Mouse (Mus musculus): ENCODE data around the gene Klk1b27.
"Not testable (repeated sequence)": the region's sequence is repeated elsewhere in the genome, so short reads cannot be mapped to it uniquely, and the experiment has no call there.

Gene Klk1b27

DNA sequence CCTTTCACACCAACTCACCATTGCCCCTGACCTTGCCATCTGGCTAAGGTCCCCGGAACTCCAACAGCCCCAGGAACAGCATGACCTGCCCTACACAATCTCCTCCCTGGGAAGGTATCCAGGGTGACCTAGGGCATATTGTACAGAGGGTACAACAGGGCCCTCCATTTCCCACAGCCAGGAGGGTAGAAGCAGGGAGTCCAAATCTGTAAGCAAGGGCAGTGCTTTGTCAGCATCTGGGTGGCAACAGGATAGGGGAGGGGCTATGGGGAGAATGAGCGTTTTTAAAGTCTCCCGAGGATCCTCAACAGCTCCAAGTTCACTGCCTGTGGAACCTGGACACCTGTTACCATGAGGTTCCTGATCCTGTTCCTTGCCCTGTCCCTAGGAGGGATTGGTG lies at the start of gene Klk1b27:
Gene Klk1b27 (plus strand): TSS at position 301 of the 400 bp plus-strand sequence.
- DNase-seq = not testable (repeated sequence)

DNA sequence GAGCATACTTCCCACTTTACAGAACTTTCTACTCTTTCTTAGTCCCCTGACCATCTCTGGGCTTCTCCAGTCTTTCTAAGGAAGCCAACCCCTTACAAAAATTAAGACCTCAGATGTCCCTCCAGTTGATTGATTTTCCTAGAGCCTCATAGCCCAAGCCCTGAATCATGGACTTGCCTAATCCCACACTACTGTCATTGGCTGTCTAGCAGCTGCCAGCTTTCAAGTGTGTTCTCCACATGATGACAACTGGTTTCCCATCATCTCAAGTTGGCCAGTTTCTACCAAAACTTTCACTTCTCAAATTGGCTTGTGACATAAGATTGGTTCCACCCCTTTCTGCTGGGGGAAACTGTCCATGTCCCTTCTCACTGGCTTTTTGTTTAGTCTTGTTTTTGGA lies 47.2 kb upstream of the Klk1b27 start:
- no peak for DNase-seq

DNA sequence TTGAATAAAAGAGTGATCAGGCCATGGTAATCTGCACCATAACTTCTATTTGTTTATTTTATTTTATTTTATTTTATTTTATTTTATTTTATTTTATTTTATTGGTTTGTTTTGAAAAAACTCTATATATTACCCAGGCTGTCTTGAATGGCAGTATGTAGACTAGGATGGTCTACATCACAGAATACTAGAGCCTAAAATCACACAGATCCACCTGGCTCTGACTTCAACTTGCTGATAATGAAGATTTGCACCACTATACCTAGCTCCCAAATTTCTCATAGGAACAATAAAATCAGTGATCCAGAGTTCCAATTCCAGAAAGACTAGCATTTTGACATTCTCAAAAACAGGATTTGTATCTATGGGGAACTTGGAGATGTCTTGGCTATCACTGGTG lies 40.2 kb upstream of the Klk1b27 start, which contains the start of gene Klk1b26:
Gene Klk1b26 (plus strand): TSS at position 301 of the 400 bp plus-strand sequence.
- not testable (repeated sequence) for DNase-seq

DNA sequence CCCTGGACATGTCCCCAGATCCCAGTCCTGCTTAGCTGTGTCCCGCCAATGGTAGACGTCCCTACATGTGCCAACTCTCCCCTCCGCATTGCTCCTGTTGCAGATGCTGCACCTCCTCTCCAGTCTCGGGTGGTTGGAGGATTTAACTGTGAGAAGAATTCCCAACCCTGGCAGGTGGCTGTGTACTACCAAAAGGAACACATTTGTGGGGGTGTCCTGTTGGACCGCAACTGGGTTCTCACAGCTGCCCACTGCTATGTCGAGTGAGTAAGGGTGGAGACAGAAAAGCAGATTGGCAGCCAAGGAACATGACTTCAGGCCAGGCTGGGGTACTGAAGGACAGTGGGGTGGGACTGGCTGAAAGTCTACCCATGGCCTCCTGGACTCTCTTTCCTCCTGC lies 37.4 kb upstream of the Klk1b27 start:
- not testable (repeated sequence) for DNase-seq

DNA sequence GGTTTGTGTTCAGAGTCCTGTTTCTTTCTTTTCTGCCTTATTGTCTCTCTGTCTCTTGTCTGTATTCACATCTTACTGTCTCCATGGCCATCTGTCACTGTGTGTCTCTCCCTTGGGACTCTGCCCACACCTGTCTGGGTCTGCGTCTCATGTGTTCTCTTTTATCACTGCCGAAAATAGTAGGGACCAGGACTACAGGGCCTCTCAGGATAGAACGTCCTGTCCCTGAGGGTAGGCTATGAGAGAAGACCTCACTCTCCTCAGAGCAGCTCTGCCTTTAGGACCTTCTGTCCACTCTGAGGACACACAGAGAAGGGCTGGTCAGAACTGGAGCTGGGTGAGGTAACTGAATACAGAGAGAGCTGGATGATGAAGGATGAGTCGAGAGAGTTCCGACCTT lies 37.0 kb upstream of the Klk1b27 start:
- DNase-seq = no peak

DNA sequence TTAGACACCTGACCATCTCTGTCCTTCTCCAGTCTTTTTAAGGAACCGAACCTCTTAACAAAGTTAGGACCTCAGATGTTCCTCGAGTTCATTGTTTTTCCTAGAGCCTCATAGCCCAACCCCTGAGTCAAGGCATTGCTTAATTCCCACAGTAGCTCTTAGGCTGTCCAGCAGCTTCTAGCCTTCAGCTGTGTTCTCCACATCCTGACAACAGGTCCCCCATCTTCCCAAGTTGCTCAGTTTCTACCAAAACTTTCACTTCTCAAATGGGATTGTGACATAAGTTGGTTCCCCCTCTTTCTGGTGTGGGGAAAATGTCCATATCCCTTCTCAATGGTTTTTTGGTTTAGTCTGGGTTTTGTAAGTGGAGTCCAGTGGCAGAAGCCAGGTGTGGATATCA lies 20.0 kb downstream of the Klk1b27 start:
- no peak for DNase-seq

DNA sequence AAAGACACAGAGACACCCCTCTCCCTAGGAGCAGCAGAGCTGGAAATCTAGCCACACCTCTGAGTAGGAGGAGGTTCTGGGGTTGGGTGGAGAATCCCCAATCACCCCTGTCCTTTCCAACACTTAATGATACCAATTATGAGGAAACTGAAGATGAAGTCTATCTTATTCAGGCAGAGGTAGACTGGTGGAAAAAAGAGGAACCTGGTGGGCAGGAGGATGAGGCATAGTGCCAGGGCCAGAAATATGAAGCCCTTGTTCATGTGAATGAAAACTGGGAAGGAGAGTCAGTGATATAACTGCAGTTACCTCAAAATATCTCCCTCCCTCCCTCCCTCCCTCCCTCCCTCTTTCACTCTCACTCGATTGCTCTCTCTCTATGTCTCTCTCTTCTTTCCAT lies 25.6 kb downstream of the Klk1b27 start:
- no peak for DNase-seq

DNA sequence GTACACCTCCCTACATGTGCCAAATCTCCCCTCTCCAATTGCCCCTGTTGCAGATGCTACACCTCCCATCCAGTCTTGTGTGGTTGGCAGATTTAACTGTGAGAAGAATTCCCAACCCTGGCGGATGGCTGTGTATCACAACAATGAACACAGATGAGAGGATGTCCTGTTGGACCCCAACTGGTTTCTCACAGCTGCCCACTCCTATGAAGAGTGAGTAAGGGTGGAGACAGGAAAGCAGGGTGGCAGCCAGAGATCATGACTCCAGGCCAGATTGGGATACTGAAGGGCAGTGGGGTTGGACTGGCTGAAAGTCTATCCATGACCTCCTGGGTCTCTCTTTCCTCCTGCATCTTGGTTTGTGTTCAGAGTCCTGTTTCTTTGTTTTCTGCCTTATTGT lies 44.0 kb downstream of the Klk1b27 start:
- DNase-seq = no peak

DNA sequence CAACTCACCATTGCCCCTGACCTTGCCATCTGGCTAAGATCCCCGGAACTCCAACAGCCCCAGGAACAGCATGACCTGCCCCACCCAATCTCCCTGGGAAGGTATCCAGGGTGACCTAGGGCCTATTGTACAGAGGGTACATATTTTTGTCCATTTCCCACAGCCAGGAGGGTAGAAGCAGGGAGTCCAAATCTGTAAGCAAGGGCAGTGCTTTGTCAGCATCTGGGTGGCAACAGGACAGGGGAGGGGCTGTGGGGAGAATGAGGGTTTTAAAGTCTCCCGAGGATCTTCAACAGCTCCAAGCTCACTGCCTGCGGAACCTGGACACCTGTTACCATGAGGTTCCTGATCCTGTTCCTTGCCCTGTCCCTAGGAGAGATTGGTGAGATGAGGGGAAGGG lies 49.9 kb downstream of the Klk1b27 start, which contains the start of gene Klk1b21:
Gene Klk1b21 (plus strand): TSS at position 301 of the 400 bp plus-strand sequence.
- DNase-seq = not testable (repeated sequence)
